Mouse (Mus musculus) stomach, embryonic 16.5 days (tissue): ENCODE results near the gene L1cam. TPM values are rescaled to one million over a fixed set of nuclear protein-coding genes. Genes with fewer than 3 reads are reported as not detected.

ENCODE experiments used
- ATAC-seq: fragments of 200-750 bp; cut with Nextera tagmentation; 2 replicates; pipeline ENCODE4 v1.8.0; 2017; ENCODE audit warnings: moderate number of reproducible peaks, moderate TSS enrichment; ENCODE audit not compliant: insufficient read depth, low FRiP score
- H3K27ac ChIP-seq: fragments of 300-500 bp; sonication (generic); 2 replicates; pipeline ENCODE4 v1.5.1; 2014; ENCODE audit warnings: low read length
- H3K27me3 ChIP-seq: fragments of 300-500 bp; sonication (generic); 2 replicates; pipeline ENCODE4 v1.6.1; 2014; ENCODE audit warnings: low read length, control low read depth, mixed read lengths; ENCODE audit not compliant: control insufficient read depth, insufficient read depth
- H3K36me3 ChIP-seq: fragments of 300-500 bp; sonication (generic); 2 replicates; pipeline ENCODE4 v1.6.1; 2014; ENCODE audit warnings: low read length; ENCODE audit not compliant: control insufficient read depth, insufficient read depth
- H3K4me1 ChIP-seq: fragments of 300-500 bp; sonication (generic); 2 replicates; pipeline ENCODE4 v1.6.1; 2014; ENCODE audit warnings: low read length, control low read depth, mixed read lengths; ENCODE audit not compliant: control insufficient read depth, insufficient read depth
- H3K4me2 ChIP-seq: fragments of 300-500 bp; sonication (generic); 2 replicates; pipeline ENCODE4 v1.6.1; 2014; ENCODE audit warnings: low read depth, low read length, mixed read lengths
- H3K4me3 ChIP-seq: fragments of 300-500 bp; sonication (generic); replicated peaks from 2 replicates; pipeline ENCODE4 v1.5.1; 2014; ENCODE audit warnings: mild to moderate bottlenecking, low read length
- H3K9ac ChIP-seq: fragments of 300-500 bp; sonication (generic); 2 replicates; pipeline ENCODE4 v1.6.1; 2014; ENCODE audit warnings: low read length
- H3K9me3 ChIP-seq: fragments of 300-500 bp; sonication (generic); replicated peaks from 2 replicates; pipeline ENCODE4 v1.6.1; 2016; ENCODE audit warnings: low read length, control low read depth; ENCODE audit not compliant: control insufficient read depth
- WGBS: fragments of 180-500 bp; shearing (Covaris S2); extraction: QIAGEN DNeasy Blood & Tissue Kit; methylation state at CpG from one replicate; pipeline ENCODE4 v1.1.7; 2014; 5-methylcytosine and 5-hydroxymethylcytosine counted together
- polyA plus RNA-seq: library from polyadenylated mRNA; unstranded; fragments of >200 nt; fragmentation: Nextera tagmentation; extraction: Ambion mirVana; gene quantifications from 2 replicates; pipeline ENCODE4 v1.2.1, GENCODE M21; 2015

Gene L1cam
- polyA plus RNA-seq, 1 experiment from 2014 or later: 9.8 TPM

DNA sequence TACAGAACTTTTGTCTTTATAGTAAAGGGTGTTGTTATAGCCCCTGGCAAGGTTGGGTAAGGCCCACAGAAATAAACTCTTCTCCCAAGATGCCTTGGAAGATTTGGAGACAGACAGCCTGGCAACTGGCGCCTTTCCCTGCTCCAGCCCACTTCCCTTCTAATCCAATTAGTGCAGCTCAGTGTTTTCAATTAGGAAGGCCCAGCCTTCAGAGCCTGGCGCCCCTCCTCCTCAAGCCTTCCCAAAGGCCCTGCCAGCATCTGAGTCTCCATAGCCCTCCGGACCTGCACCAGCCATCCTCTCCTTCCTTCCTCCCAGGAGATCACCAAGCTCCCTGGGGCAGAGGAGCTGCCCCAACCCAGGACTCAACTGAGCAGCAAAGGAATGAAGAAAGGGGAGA is 28.6 kb downstream of the L1cam start:
- no peaks in the 10 kb centered on the region for H3K27me3 ChIP-seq
- WGBS: 24% methylated on average over 3 of the region's 3 CpGs
- H3K27ac ChIP-seq: no peak overlapping the region
- no peaks in the 10 kb centered on the region for H3K9me3 ChIP-seq
- no peak overlapping the region for H3K4me2 ChIP-seq
- H3K9ac ChIP-seq: no peak overlapping the region
- no peak for ATAC-seq
- no peak overlapping the region for H3K4me3 ChIP-seq
- H3K4me1 ChIP-seq: no peaks in the 10 kb centered on the region
- H3K36me3 ChIP-seq: no peaks in the 10 kb centered on the region

DNA sequence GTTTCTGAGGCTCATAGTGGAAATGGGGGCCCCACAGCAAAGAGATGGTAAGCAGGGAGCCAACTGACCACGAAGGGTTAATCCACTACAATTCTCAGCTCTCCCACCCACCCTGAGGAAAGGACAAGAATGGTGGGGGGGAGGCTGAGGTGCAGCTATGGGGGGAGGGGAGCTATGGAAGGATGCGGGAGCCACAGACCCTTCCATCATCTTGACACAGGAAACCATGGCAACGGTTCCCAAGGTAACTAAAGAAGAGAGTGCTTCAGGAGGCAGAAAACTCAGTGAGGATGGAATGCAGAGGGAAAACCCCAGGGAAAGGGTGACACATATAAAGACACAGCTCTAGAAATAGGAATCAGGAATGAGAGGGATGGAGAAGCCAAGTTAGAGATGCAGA is 31.2 kb downstream of the L1cam start:
- Histone ChIP-seq H3K27ac (no peak overlapping the region), H3K9ac (no peak overlapping the region), H3K4me2 (no peak overlapping the region), H3K27me3 (no peaks in the 10 kb centered on the region), H3K9me3 (no peaks in the 10 kb centered on the region), H3K4me1 (no peaks in the 10 kb centered on the region), H3K4me3 (no peak overlapping the region), H3K36me3 (no peaks in the 10 kb centered on the region)
- ATAC-seq: no peak
- 40% methylated on average over 3 of the region's 3 CpGs for WGBS

GRCm38 (mm10) chrX:73855087-73855408 is 40.9 kb downstream of the L1cam start:
- no peaks in the 10 kb centered on the region for H3K27me3 ChIP-seq
- WGBS: 52% methylated on average over 3 of the region's 3 CpGs
- no peak overlapping the region for H3K27ac ChIP-seq

DNA sequence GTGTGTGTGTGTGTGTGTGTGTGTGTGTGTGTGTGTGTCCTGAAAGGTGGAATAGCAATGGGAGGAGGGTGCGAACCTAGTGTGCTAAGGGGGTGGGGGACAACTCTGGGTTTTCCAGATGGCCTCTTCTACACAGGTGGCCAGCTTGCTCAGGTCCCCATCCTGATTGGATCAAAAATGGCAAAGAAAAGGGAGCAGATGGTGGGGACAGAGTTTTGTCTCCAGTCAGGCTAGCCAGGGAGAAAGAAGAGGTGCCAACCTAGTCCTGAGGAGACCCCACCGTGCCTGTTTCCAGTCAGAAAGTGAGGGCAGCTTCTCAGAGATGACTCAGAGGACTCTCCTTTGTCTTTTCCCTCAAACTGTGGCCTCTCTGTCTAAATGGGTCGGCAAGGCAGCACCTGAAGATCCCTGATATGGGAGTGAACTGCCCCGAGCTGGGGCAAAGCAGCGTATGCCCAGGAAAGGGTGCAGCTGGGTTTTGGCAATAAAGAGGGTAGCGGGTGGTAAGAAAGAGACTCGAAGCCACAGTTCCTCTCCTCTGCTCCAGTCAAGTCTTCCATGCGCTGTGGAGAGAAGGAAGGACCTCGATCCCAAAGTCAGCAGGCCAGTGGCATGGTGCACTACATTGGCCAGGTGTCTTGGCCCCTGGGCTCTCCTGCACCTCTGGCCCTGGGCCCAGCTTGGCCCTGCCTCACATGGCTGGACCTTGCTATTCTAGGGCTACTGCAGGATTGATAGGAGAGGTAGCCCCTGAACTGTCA is 41.4 kb downstream of the L1cam start:
- 84% methylated on average over 9 of the region's 9 CpGs for WGBS

More at GRCm38 (mm10) chrX:73855087-73855408, 40.9 kb downstream of the L1cam start:
- Histone ChIP-seq H3K9me3 (no peaks in the 10 kb centered on the region), H3K4me3 (no peak overlapping the region), H3K4me1 (no peaks in the 10 kb centered on the region), H3K4me2 (no peak overlapping the region), H3K36me3 (no peaks in the 10 kb centered on the region), H3K9ac (no peak overlapping the region)
- ATAC-seq: no peak

GRCm38 (mm10) chrX:73836691-73837090 is 59.2 kb downstream of the L1cam start:
- 70% methylated on average over 3 of the region's 3 CpGs for WGBS
- Histone ChIP-seq H3K36me3 (no peaks in the 10 kb centered on the region), H3K9ac (no peak overlapping the region), H3K4me1 (no peaks in the 10 kb centered on the region), H3K4me3 (no peak overlapping the region), H3K27ac (no peak overlapping the region), H3K4me2 (no peak overlapping the region), H3K9me3 (no peaks in the 10 kb centered on the region), H3K27me3 (no peaks in the 10 kb centered on the region)
- ATAC-seq: no peak

More for the DNA sequence above, 41.4 kb downstream of the L1cam start:
- no peaks in the 10 kb centered on the region for H3K27me3 ChIP-seq
- H3K4me2 ChIP-seq: no peak overlapping the region
- no peak overlapping the region for H3K4me3 ChIP-seq
- ATAC-seq: no peak
- H3K36me3 ChIP-seq: no peaks in the 10 kb centered on the region
- no peak overlapping the region for H3K27ac ChIP-seq
- no peak overlapping the region for H3K9ac ChIP-seq
- H3K9me3 ChIP-seq: no peaks in the 10 kb centered on the region
- no peaks in the 10 kb centered on the region for H3K4me1 ChIP-seq

DNA sequence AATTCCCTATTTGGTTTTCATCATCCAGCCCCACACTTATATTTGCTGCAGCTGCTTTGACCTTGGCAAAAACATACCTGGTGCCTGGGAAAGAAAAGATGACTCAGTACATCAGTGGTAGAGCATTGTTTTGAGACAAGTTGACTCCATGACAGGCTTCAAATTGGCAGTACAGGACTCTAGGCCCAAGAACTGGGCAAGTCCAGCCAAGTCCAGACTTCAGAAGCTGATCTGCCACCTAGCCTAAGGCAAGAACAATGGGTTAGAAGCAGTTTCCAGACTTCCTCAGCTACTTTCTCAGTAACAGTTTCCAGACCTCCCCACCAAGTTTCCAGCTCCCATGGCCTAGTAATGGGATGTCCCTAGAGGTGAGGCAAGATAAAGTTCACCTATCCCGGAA is 60.2 kb downstream of the L1cam start:
- Histone ChIP-seq H3K27me3 (no peaks in the 10 kb centered on the region), H3K4me1 (no peaks in the 10 kb centered on the region), H3K36me3 (no peaks in the 10 kb centered on the region), H3K4me3 (no peak overlapping the region), H3K27ac (no peak overlapping the region), H3K4me2 (no peak overlapping the region), H3K9ac (no peak overlapping the region), H3K9me3 (no peaks in the 10 kb centered on the region)
- no peak for ATAC-seq
- 87% methylated on average over 1 of the region's 1 CpGs for WGBS

DNA sequence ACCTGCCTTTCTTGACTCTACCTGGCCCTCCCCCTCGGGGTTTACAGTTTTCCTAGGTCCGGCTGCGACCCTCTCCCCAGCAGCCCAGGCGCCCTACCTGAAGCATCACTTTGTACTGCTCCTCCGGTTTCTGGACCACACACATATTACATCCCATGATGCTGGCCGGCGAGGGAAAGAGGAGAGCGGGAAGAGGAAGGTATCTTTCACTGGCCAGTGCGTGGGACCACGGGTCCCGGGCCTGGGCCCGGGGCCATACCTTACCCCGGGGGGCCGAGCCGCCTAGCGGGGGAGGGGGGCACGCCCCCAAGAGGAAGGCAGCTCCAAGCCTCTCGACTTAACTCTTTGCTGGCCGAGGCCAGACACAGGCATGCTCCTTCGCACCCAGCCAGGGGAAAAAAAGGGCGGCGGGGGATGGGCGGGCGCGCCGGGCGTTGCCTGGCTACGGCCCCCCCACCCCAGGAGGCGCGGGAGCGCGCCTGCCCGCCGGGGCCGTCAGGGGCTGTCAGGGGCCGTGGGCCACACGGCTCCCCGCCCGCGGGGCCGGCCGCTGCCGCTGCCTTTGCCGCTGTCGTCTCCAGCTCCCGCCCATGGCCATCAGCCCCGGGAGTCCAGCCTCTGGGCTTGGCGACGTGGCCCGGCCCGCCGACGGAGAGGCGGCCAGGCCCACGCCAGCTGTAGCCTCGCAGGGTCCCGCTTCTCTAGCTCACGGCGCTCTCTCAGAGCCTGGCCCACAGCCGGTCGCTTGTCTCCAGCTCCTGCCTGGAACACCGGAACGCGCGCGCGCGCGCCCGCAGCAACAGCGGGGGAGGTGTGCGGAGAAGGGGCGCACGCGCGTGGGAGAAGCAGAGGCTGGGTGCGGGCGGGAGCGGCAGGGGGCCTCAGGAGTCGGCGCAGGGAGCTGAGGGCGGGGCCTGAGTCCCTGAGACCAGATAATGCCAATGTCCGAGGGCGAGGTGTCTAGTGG is 71.4 kb downstream of the L1cam start, which contains the start of gene Pdzd4:
TSS of gene Pdzd4 (minus strand) at position 785 of the 967 bp plus-strand sequence.
- WGBS: 14% methylated on average over 54 of the region's 84 CpGs
- Histone ChIP-seq H3K27ac (no peak within 1 kb of the TSS), H3K9ac (peak within 1 kb of the TSS; percentile 81), H3K27me3 (peaks cover 15% of the 10 kb centered on the region; the same call in 1 of the 2 replicates), H3K4me1 (no peaks in the 10 kb centered on the region), H3K36me3 (no peaks in the 10 kb centered on the region), H3K4me3 (peak within 1 kb of the TSS; percentile 61), H3K9me3 (no peaks in the 10 kb centered on the region), H3K4me2 (peak within 1 kb of the TSS; percentile 63)
- ATAC-seq: peak; percentile 82

GRCm38 (mm10) chrX:73823747-73824146 is 72.2 kb downstream of the L1cam start:
- WGBS: 13% methylated on average over 17 of the region's 17 CpGs
- no peaks in the 10 kb centered on the region for H3K9me3 ChIP-seq
- H3K4me3 ChIP-seq: peak overlapping the region; percentile 61
- H3K4me1 ChIP-seq: no peaks in the 10 kb centered on the region
- H3K27ac ChIP-seq: no peak overlapping the region
- no peak; the same call in 1 of the 2 replicates for ATAC-seq
- peak overlapping the region; percentile 81; the same call in 1 of the 2 replicates for H3K9ac ChIP-seq
- no peaks in the 10 kb centered on the region for H3K36me3 ChIP-seq
- H3K27me3 ChIP-seq: peaks cover 15% of the 10 kb centered on the region; the same call in 1 of the 2 replicates
- H3K4me2 ChIP-seq: peak overlapping the region; percentile 63
